Mouse (Mus musculus): ENCODE data around the gene Clec4f. TPM values are rescaled to one million over a fixed set of nuclear protein-coding genes. Genes with fewer than 3 reads are reported as not detected.
A peak's percentile ranks its signal among the peaks of the same experiment; 100 is the strongest.

Clec4f gene
- total RNA-seq (2015) = not detected in 2 replicates
- not detected in 2 replicates for total RNA-seq (2017)

- ATAC-seq (replicated peaks; ENCODE audit: poor library complexity) = no peak
These were observed at the start of gene Clec4f for GRCm38 (mm10) chr6:83656087-83656486. Clec4f (minus strand) TSS chr6:83656187.

GRCm38 (mm10) chr6:83704701-83705100, 48.7 kb upstream of the Clec4f start:
- ATAC-seq (replicated peaks; ENCODE audit: poor library complexity) = no peak

DNA sequence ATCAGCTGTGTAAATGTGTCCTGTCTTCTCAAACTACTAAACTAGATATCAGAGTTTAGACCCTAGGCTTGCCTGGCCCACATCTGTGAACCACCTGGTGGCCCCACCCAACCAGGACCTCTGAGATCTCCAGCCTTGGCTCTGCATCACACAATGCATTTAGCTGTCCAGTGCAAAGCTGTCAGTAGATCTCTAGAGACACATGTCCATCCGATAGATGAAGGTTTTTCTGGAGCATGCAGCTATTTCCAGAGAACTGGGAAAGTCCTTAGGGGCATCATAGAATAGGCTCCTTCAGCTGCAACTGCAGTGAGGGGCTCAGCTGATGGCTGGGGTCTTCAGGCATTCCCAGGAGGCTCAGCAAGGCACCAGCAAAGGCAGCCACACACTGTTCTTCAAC, 48.3 kb upstream of the Clec4f start:
- ATAC-seq (replicated peaks; ENCODE audit: poor library complexity) = no peak

DNA sequence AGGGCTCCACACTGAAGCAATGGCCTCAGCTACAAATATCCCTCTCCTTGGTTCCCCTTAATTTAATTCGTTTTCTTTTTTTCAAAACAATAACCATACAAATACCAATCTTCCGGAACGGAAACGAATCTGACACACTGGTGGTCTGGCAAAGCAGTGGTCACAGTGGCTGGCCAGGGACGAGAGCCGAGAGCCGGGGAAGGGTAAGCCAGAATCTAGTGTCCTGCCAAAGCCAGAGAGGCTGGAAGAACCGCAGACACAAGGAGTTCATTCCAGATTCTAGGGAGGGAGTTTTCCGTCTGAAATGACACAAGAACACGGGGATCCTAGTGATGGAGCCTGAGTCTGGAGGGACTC, 47.7 kb upstream of the Clec4f start:
- no peak for ATAC-seq (replicated peaks; ENCODE audit: poor library complexity)

GRCm38 (mm10) chr6:83703000-83703721, 47.2 kb upstream of the Clec4f start:
- ATAC-seq (replicated peaks; ENCODE audit: poor library complexity) = no peak

GRCm38 (mm10) chr6:83702146-83702999, 46.4 kb upstream of the Clec4f start:
- ATAC-seq (replicated peaks; ENCODE audit: poor library complexity) = no peak

GRCm38 (mm10) chr6:83701001-83701400, 45.0 kb upstream of the Clec4f start:
- ATAC-seq (replicated peaks; ENCODE audit: poor library complexity) = no peak

- ATAC-seq (replicated peaks; ENCODE audit: poor library complexity) = no peak
These were observed 44.0 kb upstream of the Clec4f start for GRCm38 (mm10) chr6:83699971-83700370.

DNA sequence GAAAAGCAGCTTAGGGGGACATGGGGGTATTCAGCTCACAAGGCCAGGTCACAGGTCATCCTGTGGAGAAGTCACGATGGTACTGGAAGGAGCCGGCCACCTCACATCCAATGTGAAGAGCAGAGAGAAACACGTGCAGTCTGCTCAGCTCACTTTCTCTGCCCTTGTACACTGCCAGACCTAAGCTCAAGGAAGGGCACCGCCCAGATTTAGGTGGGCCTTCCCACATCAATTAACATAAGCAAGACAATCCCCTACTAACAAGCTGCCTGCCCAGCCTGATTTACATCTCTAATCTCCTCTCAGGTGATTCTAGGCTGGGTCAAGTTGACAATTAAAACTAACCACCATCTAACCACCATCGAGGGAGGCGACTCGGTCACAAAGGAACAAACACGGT, 41.9 kb upstream of the Clec4f start:
- no peak for ATAC-seq (replicated peaks; ENCODE audit: poor library complexity)

GRCm38 (mm10) chr6:83696684-83697083, 40.7 kb upstream of the Clec4f start:
- ATAC-seq (replicated peaks; ENCODE audit: poor library complexity) = peak; percentile 60; the same call in 1 of the 2 replicates

- ATAC-seq (replicated peaks; ENCODE audit: poor library complexity) = no peak
These were observed 39.7 kb upstream of the Clec4f start for GRCm38 (mm10) chr6:83695731-83696130.

DNA sequence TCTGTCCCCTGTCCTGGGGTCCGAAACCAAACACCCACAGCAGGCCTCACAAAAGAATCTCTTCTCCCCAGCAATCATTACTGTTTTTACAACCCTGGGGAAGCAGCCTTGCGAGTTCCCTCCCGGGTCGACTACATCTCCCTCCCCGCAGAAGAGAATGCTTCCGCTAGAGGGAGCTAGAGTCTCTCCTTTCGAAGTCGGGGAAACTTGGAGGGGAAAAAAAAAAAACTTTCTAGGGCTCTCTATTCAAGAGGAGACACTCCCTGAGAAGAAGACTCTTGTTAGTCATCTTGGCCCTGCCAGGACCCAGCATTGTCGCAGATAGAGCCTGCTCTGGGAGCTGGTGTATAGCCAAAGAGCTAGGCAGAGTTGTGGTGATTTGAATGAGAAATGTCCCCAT, 37.8 kb upstream of the Clec4f start:
- peak; percentile 59 for ATAC-seq (replicated peaks; ENCODE audit: poor library complexity)

DNA sequence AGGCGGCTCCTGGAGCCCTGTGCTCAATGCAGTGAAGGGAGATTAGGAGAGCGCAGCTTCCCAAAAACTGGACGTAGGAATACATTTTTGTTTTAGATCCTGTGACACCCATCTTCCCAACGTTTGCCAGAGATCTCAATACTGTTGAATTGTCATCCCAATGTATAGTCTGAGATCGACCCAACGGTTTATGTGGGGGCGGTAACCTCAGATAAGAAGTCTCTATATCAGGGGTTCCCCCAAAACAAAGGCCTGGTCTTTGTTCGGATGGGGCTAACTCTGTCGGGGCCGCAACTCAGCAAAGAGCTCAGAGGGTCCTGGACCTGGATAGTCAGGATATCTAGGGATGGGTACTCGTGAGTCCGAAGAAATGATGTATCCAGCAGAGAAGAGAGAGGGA, 37.0 kb upstream of the Clec4f start:
- no peak for ATAC-seq (replicated peaks; ENCODE audit: poor library complexity)

DNA sequence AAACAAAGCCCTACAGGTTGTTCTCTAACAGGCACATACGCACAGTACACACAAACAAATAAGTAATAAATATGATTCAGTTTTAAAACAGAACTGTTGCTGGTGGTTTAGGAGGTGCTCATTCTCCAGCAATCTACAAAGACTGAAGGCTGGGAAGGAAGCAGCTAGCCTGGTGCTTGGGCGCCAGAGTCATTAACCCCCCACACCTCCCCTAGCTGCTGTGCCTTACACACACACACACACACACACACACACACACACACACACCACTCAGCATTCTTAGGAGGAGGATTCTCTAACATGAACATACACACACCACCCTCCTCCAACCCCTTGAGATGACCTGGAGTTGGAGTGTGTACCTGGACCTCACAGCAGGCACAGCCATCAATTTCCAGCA, 34.9 kb upstream of the Clec4f start:
- ATAC-seq (replicated peaks; ENCODE audit: poor library complexity) = no peak

DNA sequence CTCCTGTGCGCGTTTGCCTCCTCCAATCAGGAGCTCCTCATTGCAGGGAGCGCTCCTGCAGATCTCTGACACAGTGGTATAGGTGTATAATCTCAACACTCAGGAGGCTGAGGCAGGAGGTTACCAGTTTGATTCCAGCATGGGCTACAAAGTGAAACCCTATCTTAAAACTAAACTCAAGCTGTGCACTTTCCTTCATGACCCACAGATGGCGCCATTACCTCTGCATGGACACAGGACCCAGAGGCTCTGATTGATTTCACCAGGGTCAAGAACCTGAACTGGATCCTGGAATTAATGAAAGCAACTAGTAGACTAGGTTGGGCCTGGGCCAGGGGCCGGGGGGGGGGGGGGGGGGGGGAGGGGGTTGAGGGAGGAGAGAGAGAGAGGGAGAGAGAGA, 34.3 kb upstream of the Clec4f start:
- ATAC-seq (replicated peaks; ENCODE audit: poor library complexity) = peak; percentile 69

DNA sequence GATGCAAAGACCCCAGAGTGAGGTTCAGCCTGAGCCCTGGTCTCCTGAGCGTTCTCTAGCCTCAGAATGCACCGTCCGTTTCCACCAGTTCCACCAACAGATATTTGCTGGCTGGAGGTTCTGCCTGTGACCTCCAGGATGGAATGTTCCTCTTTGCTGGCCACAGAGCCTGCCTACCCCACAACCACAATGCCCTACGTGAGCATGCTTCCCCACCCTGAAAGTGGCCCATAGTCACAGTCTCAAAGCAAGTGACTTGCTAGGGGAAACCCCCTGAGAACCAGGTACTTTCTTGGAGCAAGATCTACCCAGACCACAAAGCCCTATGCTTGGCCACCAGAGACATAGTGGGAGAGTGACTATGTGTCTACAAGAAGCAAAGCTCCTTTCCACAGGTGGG, 33.4 kb upstream of the Clec4f start:
- ATAC-seq (replicated peaks; ENCODE audit: poor library complexity) = peak; percentile 50; the same call in 1 of the 2 replicates

GRCm38 (mm10) chr6:83677757-83678156, 21.8 kb upstream of the Clec4f start, which contains the start of gene Cd207:
Cd207 (minus strand) TSS chr6:83677857.
- ATAC-seq (replicated peaks; ENCODE audit: poor library complexity) = no peak

GRCm38 (mm10) chr6:83673395-83673794, 17.4 kb upstream of the Clec4f start:
- ATAC-seq (replicated peaks; ENCODE audit: poor library complexity) = peak; percentile 77

- no peak for ATAC-seq (replicated peaks; ENCODE audit: poor library complexity)
These were observed 9.0 kb upstream of the Clec4f start for GRCm38 (mm10) chr6:83665009-83665408.

DNA sequence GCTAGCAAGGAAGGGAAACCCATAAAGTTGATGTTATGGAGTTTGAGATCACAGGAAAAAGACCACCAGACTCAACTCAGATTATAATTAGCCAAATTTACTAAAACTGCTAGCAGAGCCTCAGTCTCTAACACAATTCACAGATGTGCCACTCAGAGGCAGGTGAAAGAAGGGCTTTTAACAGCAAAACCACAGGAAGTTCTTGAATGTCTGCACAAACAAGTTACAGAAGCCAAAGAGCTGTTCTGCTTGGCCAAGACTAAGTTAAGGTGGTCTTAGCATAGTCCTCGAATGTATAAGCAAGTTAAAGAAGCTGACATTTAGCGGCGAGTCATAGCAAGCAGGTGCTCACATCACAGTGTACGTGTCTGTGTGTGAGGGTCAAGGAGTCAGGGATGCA, 4.8 kb upstream of the Clec4f start:
- ATAC-seq (replicated peaks; ENCODE audit: poor library complexity) = no peak

DNA sequence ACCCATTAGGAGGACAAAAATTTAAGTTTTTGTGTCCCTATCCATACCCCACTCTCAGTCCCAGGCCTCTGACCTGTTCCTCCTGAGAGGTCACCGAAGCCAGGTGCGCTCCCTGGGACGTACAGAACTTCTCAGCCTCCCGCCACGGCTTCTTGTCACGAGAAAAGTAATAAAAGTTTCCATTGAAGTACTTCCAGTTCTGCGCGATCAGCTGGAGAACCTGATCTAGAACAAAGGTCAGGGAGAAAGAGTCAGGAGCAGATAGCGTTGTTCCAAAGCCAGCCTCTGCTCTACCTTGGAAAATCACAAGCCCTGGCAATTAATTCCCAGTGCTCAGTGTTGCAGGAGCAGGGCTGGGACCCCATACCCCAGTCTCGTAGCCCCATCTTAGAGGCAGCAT, 9.3 kb downstream of the Clec4f start:
- ATAC-seq (replicated peaks; ENCODE audit: poor library complexity) = no peak

- ATAC-seq (replicated peaks; ENCODE audit: poor library complexity) = no peak
These were observed 20.7 kb downstream of the Clec4f start for GRCm38 (mm10) chr6:83635329-83635728.

Data from megakaryocyte progenitor cell, adult 5-6 weeks (primary cell).